Mouse (Mus musculus) megakaryocyte, embryonic 14.5 days (primary cell): ENCODE measurements around the gene Ap2a2. TPM values are rescaled to one million over a fixed set of nuclear protein-coding genes. Genes with fewer than 3 reads are reported as not detected.
"Not testable (repeated sequence)": the region's sequence is repeated elsewhere in the genome, so short reads cannot be mapped to it uniquely, and the experiment has no call there.

Experiments used
- H3K27me3 ChIP-seq: replicated peaks from 2 replicates; pipeline ENCODE3; 2012; ENCODE audit warnings: inconsistent platforms
- H3K36me3 ChIP-seq: replicated peaks from 2 replicates; pipeline ENCODE3; 2012; ENCODE audit warnings: low read length, inconsistent platforms, mixed read lengths
- H3K4me1 ChIP-seq: 2 replicates; pipeline ENCODE4 v1.6.1; 2012; ENCODE audit warnings: inconsistent platforms
- H3K4me3 ChIP-seq: replicated peaks from 2 replicates; pipeline ENCODE3; 2012; ENCODE audit warnings: moderate library complexity, mild to moderate bottlenecking, inconsistent platforms
- H3K9me3 ChIP-seq: 2 replicates; pipeline ENCODE4 v1.6.1; 2012; ENCODE audit warnings: inconsistent platforms
- FLI1 ChIP-seq: IDR thresholded peaks from 2 replicates; pipeline ENCODE4 v1.6.1; 2012; ENCODE audit warnings: low read length, inconsistent platforms, mixed read lengths
- GATA1 ChIP-seq: IDR thresholded peaks from 3 replicates; pipeline ENCODE4 v1.6.1; 2012; ENCODE audit warnings: mixed read lengths, low read length, inconsistent platforms, borderline replicate concordance
- polyA plus RNA-seq: library from polyadenylated mRNA; stranded (reverse); fragments of >175 nt; gene quantifications from 2 replicates; pipeline ENCODE4 v1.2.3, GENCODE M21; 2012; ENCODE audit warnings: low replicate concordance; ENCODE audit not compliant: insufficient read depth

Ap2a2 gene
- polyA plus RNA-seq, 1 experiment, result 22.5 TPM

DNA sequence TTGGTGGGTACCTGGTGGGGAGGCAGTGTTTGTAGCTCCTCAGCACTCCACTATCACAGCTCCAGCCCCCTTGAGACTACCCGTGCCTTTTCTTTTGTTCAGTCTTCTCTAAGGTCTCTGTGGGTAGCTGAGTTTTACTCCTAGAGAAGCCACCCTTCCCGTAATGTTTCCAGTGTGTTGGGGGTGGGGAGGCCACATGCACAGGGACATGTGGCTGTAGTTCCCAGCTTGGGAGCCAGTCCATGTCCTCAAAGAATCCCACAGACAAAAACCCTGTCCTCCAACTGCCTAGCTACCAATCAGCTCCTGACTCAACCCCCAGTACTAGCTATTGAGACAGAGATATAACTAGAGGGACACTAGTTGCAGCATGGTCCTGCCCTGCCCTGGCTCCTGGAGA lies 85.1 kb downstream of the Ap2a2 start:
- Histone ChIP-seq H3K4me1 (peaks cover 53% of the 10 kb centered on the region), H3K4me3 (no peak overlapping the region), H3K9me3 (no peaks in the 10 kb centered on the region), H3K36me3 (peaks cover 44% of the 10 kb centered on the region), H3K27me3 (peaks cover 77% of the 10 kb centered on the region)
- TF ChIP-seq FLI1, result no peak
- no peak for TF ChIP-seq GATA1

DNA sequence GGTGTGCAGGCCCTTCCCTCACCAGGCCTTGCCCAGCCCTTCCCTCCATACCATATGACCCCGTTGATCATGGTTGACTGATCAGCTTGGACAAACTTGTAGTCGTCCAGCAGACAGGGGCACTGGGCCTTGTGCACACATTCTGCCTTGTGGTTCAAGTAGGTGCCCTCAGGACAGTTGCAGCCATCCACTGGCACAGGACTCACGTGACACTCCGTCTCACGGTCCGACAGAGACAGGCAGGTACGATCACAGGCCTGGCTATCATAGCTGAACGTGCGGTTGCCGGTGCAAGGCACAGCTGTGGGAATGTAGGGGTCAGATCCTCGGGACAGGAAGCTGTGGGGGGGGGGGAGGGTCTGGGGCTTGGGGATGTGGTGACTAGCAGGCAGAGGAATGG lies 85.8 kb downstream of the Ap2a2 start:
- Histone ChIP-seq H3K36me3 (peaks cover 42% of the 10 kb centered on the region), H3K27me3 (peaks cover 73% of the 10 kb centered on the region), H3K4me1 (peaks cover 50% of the 10 kb centered on the region), H3K4me3 (peak overlapping the region; percentile 63), H3K9me3 (no peaks in the 10 kb centered on the region)
- TF ChIP-seq FLI1 (no peak), GATA1 (no peak)

DNA sequence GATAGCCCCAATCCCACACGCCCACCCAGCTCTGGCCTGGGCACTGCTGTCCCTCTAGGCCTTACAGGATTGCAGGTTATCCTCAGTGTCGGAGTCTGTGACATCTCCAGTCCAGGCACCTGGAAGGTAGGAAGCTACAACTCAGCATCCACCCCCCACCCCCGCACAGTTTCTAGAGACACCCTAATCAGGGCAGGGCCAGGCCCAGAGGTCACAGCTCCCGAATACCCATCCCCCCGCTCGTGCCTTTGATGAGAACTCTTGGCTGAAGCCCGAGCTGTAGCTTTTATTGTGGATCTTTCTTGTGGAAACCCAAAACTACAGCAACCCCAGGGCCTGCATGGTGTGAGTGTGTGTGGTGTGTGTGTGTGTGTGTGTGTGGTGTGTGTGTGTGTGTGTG lies 90.2 kb downstream of the Ap2a2 start:
- H3K36me3 ChIP-seq, result peaks cover 19% of the 10 kb centered on the region
- TF ChIP-seq GATA1, result no peak
- no peak overlapping the region for H3K4me3 ChIP-seq
- H3K27me3 ChIP-seq, result peaks cover 45% of the 10 kb centered on the region
- no peaks in the 10 kb centered on the region for H3K9me3 ChIP-seq
- H3K4me1 ChIP-seq, result peaks cover 56% of the 10 kb centered on the region

DNA sequence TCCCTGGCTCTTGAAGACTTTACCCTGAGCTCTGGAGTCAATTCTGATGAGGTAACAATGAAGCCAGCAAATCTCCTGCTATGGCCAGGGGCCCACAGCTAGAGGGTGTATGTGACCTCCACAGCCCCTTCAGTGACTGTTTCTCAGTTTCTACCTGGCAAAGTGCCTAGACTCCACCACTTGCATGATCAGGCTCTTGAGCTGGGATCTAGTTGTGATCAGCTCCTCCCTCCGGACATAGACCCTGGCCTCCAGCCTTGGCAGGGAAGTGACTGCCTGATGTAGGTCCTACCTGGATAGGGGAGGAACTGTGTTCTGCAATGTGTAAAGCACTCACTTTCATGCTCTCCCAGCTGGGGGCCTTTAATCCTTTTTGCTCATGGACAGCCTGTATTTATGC lies 98.4 kb downstream of the Ap2a2 start:
- no peak overlapping the region for H3K4me3 ChIP-seq
- TF ChIP-seq FLI1 (no peak), GATA1 (no peak)
- peaks cover 21% of the 10 kb centered on the region for H3K27me3 ChIP-seq
- no peaks in the 10 kb centered on the region for H3K36me3 ChIP-seq
- peaks cover 59% of the 10 kb centered on the region for H3K4me1 ChIP-seq
- H3K9me3 ChIP-seq, result 0 out of 2 replicates have a peak, but pooled peaks cover 6% of the 10 kb centered on the region

DNA sequence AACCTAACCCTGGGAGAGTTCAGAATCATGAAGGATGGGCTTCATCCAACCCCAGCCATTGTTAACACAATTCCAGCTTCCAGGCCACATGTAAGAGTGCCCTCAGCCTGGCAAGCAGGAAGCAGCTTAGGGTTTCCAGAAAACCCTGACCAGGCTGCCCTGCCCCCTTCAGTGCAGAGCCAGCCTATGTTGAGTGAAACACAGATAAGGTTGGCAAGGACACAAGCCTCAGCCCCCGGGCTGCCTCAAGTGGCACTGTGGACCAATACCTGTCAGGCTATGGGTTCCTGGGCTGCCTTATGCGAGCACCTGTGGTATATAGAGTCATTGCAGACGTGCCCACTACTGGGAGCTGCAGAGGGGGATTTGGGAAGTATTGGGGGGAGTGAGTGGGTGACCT lies 99.5 kb downstream of the Ap2a2 start:
- Histone ChIP-seq H3K4me1 (peaks cover 54% of the 10 kb centered on the region), H3K36me3 (no peaks in the 10 kb centered on the region), H3K4me3 (peak overlapping the region; percentile 17), H3K27me3 (peaks cover 21% of the 10 kb centered on the region), H3K9me3 (0 out of 2 replicates have a peak, but pooled peaks cover 6% of the 10 kb centered on the region)
- TF ChIP-seq FLI1 (no peak), GATA1 (no peak)

DNA sequence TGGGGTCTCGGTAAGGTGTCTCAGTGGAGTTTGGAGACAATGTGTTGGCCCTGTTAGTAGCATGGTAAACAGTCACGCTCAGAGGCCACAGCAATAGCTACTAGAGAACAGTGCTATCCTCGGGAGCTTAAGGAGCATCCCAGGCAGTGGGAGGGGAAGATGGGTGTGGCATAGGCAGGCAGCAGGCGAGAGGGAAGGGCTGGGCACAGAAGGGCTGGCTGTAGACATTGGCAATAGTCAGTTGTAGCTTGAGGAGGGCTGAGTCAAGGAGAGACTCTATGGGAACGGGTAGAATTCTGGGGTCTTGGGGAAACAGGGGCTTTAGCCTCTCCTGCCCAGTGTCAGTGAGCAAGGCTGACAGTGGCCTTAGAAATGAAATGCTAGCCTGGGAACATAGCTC lies 100.2 kb downstream of the Ap2a2 start:
- TF ChIP-seq GATA1, result no peak
- TF ChIP-seq FLI1, result no peak
- H3K9me3 ChIP-seq, result 0 out of 2 replicates have a peak, but pooled peaks cover 6% of the 10 kb centered on the region
- no peak overlapping the region for H3K4me3 ChIP-seq
- H3K4me1 ChIP-seq, result peaks cover 53% of the 10 kb centered on the region
- no peaks in the 10 kb centered on the region for H3K36me3 ChIP-seq
- H3K27me3 ChIP-seq, result peaks cover 21% of the 10 kb centered on the region

DNA sequence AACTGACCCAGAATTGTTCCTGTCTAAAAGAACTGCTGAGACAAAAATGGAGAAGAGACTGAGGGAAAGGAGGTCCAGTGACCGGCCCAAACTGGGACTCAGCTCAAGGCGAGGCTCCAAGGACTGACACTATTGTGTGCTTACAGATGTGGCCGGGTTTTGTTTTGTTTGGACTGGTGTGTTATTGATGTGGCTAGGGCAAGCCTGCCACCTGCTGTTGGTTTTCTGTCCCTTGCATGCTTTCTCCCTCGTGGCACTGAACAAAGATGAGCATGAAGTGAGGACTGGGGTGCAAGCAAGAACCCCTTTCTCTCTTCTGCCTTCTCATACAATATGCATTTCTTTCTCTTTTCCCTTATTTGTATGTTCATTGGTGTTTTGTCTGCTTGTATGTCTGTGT lies 104.2 kb downstream of the Ap2a2 start:
- Histone ChIP-seq H3K27me3 (peaks cover 13% of the 10 kb centered on the region), H3K4me1 (peaks cover 38% of the 10 kb centered on the region)

DNA sequence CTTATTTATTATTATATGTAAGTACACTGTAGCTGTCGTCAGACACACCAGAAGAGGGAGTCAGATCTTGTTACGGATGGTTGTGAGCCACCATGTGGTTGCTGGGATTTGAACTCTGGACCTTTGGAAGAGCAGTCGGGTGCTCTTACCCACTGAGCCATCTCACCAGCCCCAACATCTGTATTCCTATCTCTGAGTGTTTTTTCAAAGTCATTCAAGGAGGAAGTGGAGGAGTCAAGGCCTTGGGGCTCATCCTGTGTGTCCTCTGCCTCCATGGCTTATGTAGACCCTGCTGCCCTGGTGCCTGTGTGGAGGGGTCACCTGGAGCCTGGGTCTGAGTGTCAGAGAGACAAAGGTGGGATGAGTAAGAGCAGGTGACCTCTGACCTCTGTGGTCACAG lies 107.1 kb downstream of the Ap2a2 start:
- Histone ChIP-seq H3K4me1 (peaks cover 19% of the 10 kb centered on the region), H3K27me3 (peaks cover 32% of the 10 kb centered on the region)
- H3K4me3 ChIP-seq, H3K9me3 ChIP-seq, H3K36me3 ChIP-seq: not testable (repeated sequence)

More for the DNA sequence above, 104.2 kb downstream of the Ap2a2 start:
- no peak for TF ChIP-seq GATA1
- TF ChIP-seq FLI1, result no peak
- Histone ChIP-seq H3K9me3 (no peaks in the 10 kb centered on the region), H3K4me3 (no peak overlapping the region), H3K36me3 (no peaks in the 10 kb centered on the region)

DNA sequence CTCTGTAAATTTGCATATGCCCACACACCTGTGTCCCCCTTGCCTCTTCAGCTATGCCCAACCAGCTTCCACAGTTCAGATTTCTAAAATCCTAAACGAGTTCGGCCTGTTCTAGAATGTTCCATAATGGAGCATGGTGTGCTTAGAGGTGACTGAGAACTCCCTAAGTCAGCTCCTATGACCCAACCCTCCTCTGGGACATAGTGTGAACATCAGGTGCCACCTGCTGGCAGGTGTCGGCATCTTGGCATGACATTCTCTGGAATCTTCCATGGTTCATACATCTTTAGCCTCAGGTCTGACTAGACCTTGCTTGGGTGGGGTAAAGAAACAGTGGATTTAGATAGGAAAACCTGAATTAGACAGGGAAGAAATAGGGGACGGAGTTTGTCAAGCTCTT lies 109.0 kb downstream of the Ap2a2 start:
- peaks cover 18% of the 10 kb centered on the region for H3K4me1 ChIP-seq
- TF ChIP-seq FLI1 (no peak), GATA1 (no peak)

DNA sequence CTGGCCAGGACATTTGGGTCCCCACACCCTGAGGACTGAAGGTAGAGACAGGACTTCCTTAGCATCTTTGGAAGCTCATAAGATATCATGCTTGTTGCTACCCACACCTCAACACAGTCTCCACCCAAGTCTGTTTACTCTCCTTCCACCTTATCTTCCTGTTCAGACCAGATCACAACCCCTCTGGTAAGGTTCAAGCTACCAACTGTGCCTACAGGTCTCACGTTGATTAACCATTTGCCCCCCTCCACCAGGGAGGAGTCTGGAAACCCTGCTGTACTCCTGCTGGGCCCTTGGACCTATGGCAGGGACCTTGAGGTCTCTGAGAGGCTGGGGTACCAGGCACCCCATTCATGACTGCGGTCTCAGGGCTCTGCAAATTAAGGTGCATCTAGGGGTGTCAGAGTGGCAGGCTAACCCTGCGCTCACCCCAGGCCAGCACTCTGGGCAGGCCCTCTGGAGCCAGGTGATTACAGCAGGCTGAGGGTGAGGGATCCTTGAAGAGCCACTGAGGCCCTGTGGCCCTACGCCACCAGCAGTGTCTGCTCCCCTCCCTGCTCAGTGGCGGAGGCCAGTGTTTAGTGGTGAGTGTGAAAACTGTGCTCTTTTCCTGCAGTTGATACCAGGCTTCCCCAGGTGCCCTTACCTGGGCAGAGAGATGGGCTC lies 109.8 kb downstream of the Ap2a2 start:
- Histone ChIP-seq H3K36me3 (no peaks in the 10 kb centered on the region), H3K27me3 (peaks cover 45% of the 10 kb centered on the region), H3K4me3 (no peak overlapping the region), H3K4me1 (peaks cover 13% of the 10 kb centered on the region), H3K9me3 (peaks cover 5% of the 10 kb centered on the region)
- no peak for TF ChIP-seq GATA1
- TF ChIP-seq FLI1, result no peak

More for the DNA sequence above, 109.0 kb downstream of the Ap2a2 start:
- H3K9me3 ChIP-seq, result peaks cover 5% of the 10 kb centered on the region
- peaks cover 40% of the 10 kb centered on the region for H3K27me3 ChIP-seq
- no peaks in the 10 kb centered on the region for H3K36me3 ChIP-seq
- no peak overlapping the region for H3K4me3 ChIP-seq

DNA sequence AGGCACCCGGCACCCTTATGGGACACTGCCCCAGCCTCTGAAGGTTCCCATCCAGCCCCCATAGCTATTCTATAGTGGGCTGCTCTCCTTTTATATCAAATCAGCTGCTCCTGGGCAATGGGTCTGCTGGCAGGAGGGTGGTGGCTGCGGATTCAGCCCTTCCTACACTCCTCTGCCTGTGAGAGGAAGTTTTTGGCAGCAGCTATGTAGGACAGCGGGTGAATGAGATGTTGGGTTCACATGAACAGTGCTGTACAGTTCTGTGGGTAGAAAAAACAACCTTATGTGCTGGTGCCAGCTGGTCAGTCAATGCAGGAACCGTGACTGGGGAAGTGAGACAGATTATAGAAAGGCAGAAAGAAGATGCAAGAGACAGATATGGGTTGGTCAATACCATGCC lies 116.9 kb downstream of the Ap2a2 start:
- Histone ChIP-seq H3K27me3 (peaks cover 48% of the 10 kb centered on the region), H3K36me3 (no peaks in the 10 kb centered on the region), H3K9me3 (peaks cover 5% of the 10 kb centered on the region), H3K4me3 (no peak overlapping the region), H3K4me1 (peaks cover 19% of the 10 kb centered on the region)
- no peak for TF ChIP-seq FLI1
- TF ChIP-seq GATA1, result no peak

Other genes with a start within 250 kb of the Ap2a2 start
- gene Deaf1, start 234.5 kb upstream of the Ap2a2 start, polyA plus RNA-seq, result 52.9 and 121 TPM in 2 replicates
- gene Tmem80, start 234.4 kb upstream of the Ap2a2 start, polyA plus RNA-seq, result 12.3 and 27.1 TPM in 2 replicates
- 0.10 TPM in 1 of 2 replicates, not detected in the other for gene Eps8l2, start 223.3 kb upstream of the Ap2a2 start, polyA plus RNA-seq
- 173 and 451 TPM in 2 replicates for gene Taldo1, start 170.0 kb upstream of the Ap2a2 start, polyA plus RNA-seq
- gene Gatd1, start 148.0 kb upstream of the Ap2a2 start, polyA plus RNA-seq, result 11.1 TPM in 1 of 2 replicates, not detected in the other
- not detected in 2 replicates for gene Cend1, start 132.7 kb upstream of the Ap2a2 start, polyA plus RNA-seq
- 22.2 and 47.0 TPM in 2 replicates for gene Slc25a22, start 124.3 kb upstream of the Ap2a2 start, polyA plus RNA-seq
- 13.0 and 25.6 TPM in 2 replicates for gene Pidd1, start 118.1 kb upstream of the Ap2a2 start, polyA plus RNA-seq
- 6,138 and 9,533 TPM in 2 replicates for gene Rplp2, start 114.8 kb upstream of the Ap2a2 start, polyA plus RNA-seq
- 230 and 314 TPM in 2 replicates for gene Pnpla2, start 107.0 kb upstream of the Ap2a2 start, polyA plus RNA-seq
- gene Cracr2b, start 101.1 kb upstream of the Ap2a2 start, polyA plus RNA-seq, result 19.4 and 29.4 TPM in 2 replicates
- 56.1 and 168 TPM in 2 replicates for gene Cd151, start 94.8 kb upstream of the Ap2a2 start, polyA plus RNA-seq
- 49.6 and 150 TPM in 2 replicates for gene Polr2l, start 87.0 kb upstream of the Ap2a2 start, polyA plus RNA-seq
- 53.2 and 54.8 TPM in 2 replicates for gene Tspan4, start 86.9 kb upstream of the Ap2a2 start, polyA plus RNA-seq
- gene Chid1, start 22.3 kb upstream of the Ap2a2 start, polyA plus RNA-seq, result 28.4 and 49.7 TPM in 2 replicates
- 1.3 and 4.0 TPM in 2 replicates for gene Muc6, start 93.1 kb downstream of the Ap2a2 start, polyA plus RNA-seq
- gene Muc2, start 128.2 kb downstream of the Ap2a2 start, polyA plus RNA-seq, result 0.10 and 1.1 TPM in 2 replicates
- gene Muc5ac, start 226.8 kb downstream of the Ap2a2 start, polyA plus RNA-seq, result not detected in 2 replicates